Mouse (Mus musculus) embryo, embryonic 11 days (tissue): Measurements from ENCODE around the gene Tmub2.

Experiments
- DNase-seq: peaks from one replicate; pipeline ENCODE4 v3.0.0-alpha.2; 2015

The Tmub2 gene

GRCm38 (mm10) chr11:102331806-102332205, 47.1 kb downstream of the Tmub2 start:
- no peak for DNase-seq

- no peak for DNase-seq
Measured at GRCm38 (mm10) chr11:102333061-102333460, 48.3 kb downstream of the Tmub2 start.

GRCm38 (mm10) chr11:102334010-102334409, 49.3 kb downstream of the Tmub2 start:
- DNase-seq, result no peak

- peak; percentile 17 for DNase-seq
Measured at GRCm38 (mm10) chr11:102334973-102335700, 50.4 kb downstream of the Tmub2 start.

- no peak for DNase-seq
Measured at GRCm38 (mm10) chr11:102336191-102336590, 51.5 kb downstream of the Tmub2 start.

- DNase-seq, result no peak
Measured at GRCm38 (mm10) chr11:102337921-102338320, 53.2 kb downstream of the Tmub2 start.

GRCm38 (mm10) chr11:102338561-102338960, 53.8 kb downstream of the Tmub2 start:
- no peak for DNase-seq
